Mouse (Mus musculus): ENCODE data around the gene Cmc1. TPM values are rescaled to one million over a fixed set of nuclear protein-coding genes. Genes with fewer than 3 reads are reported as not detected.

The Cmc1 gene
- polyA plus RNA-seq (2015; fragmentation: Nextera tagmentation; extraction: Ambion mirVana) = 38.3 and 39.3 TPM in 2 replicates

GRCm38 (mm10) chr9:118149407-118150402 lies at the start of gene Cmc1:
Gene Cmc1, minus strand, starts transcription at chr9:118150177.
- no peaks in the 10 kb centered on the region for H3K36me3 ChIP-seq
- H3K9me3 ChIP-seq = no peaks in the 10 kb centered on the region
- peak within 1 kb of the TSS; percentile 52 for H3K4me2 ChIP-seq (replicated peaks)
- peak; percentile 98 for ATAC-seq (replicated peaks)
- no peaks in the 10 kb centered on the region for H3K27me3 ChIP-seq
- H3K27ac ChIP-seq (replicated peaks) = peak within 1 kb of the TSS; percentile 78
- peaks cover 22% of the 10 kb centered on the region for H3K4me1 ChIP-seq
- peak within 1 kb of the TSS; percentile 83 for H3K9ac ChIP-seq (replicated peaks)
- H3K4me3 ChIP-seq = peak within 1 kb of the TSS; percentile 63
- 2% methylated on average over 55 of the region's 58 CpGs for WGBS

- no peak overlapping the region for H3K9ac ChIP-seq (replicated peaks)
- no peak overlapping the region for H3K4me2 ChIP-seq (replicated peaks)
- H3K36me3 ChIP-seq = no peaks in the 10 kb centered on the region
- no peaks in the 10 kb centered on the region for H3K27me3 ChIP-seq
- H3K9me3 ChIP-seq = no peaks in the 10 kb centered on the region
- 100% methylated on average over 1 of the region's 1 CpGs for WGBS
- no peak overlapping the region for H3K4me3 ChIP-seq
- no peak overlapping the region for H3K27ac ChIP-seq (replicated peaks)
- no peak for ATAC-seq (replicated peaks)
- H3K4me1 ChIP-seq = peaks cover 10% of the 10 kb centered on the region; the same call in 1 of the 2 replicates
Measured at GRCm38 (mm10) chr9:118198557-118198956, 48.6 kb upstream of the Cmc1 start.

GRCm38 (mm10) chr9:118196661-118197390 lies 46.8 kb upstream of the Cmc1 start:
- peaks cover 10% of the 10 kb centered on the region; the same call in 1 of the 2 replicates for H3K4me1 ChIP-seq
- H3K4me2 ChIP-seq (replicated peaks) = no peak overlapping the region
- no peaks in the 10 kb centered on the region for H3K9me3 ChIP-seq
- ATAC-seq (replicated peaks) = no peak
- no peaks in the 10 kb centered on the region for H3K36me3 ChIP-seq
- no peak overlapping the region for H3K9ac ChIP-seq (replicated peaks)
- no peak overlapping the region for H3K27ac ChIP-seq (replicated peaks)
- no peaks in the 10 kb centered on the region for H3K27me3 ChIP-seq
- WGBS = 57% methylated on average over 9 of the region's 9 CpGs
- H3K4me3 ChIP-seq = no peak overlapping the region

- no peak overlapping the region for H3K4me2 ChIP-seq (replicated peaks)
- no peak overlapping the region for H3K4me3 ChIP-seq
- peaks cover 10% of the 10 kb centered on the region; the same call in 1 of the 2 replicates for H3K4me1 ChIP-seq
- ATAC-seq (replicated peaks) = no peak
- H3K36me3 ChIP-seq = no peaks in the 10 kb centered on the region
- H3K9ac ChIP-seq (replicated peaks) = no peak overlapping the region
- H3K9me3 ChIP-seq = no peaks in the 10 kb centered on the region
- H3K27ac ChIP-seq (replicated peaks) = no peak overlapping the region
- H3K27me3 ChIP-seq = no peaks in the 10 kb centered on the region
- whole genome bisulfite sequencing = 90% methylated on average over 1 of the region's 1 CpGs
Measured at GRCm38 (mm10) chr9:118193263-118193662, 43.3 kb upstream of the Cmc1 start.

- no peak overlapping the region for H3K27ac ChIP-seq (replicated peaks)
- H3K36me3 ChIP-seq = no peaks in the 10 kb centered on the region
- H3K4me3 ChIP-seq = no peak overlapping the region
- H3K9me3 ChIP-seq = no peaks in the 10 kb centered on the region
- ATAC-seq (replicated peaks) = no peak
- no peak overlapping the region for H3K4me2 ChIP-seq (replicated peaks)
- peaks cover 14% of the 10 kb centered on the region for H3K4me1 ChIP-seq
- H3K9ac ChIP-seq (replicated peaks) = no peak overlapping the region
- 85% methylated on average over 10 of the region's 10 CpGs for WGBS
- H3K27me3 ChIP-seq = no peaks in the 10 kb centered on the region
Measured at GRCm38 (mm10) chr9:118191276-118191675, 41.3 kb upstream of the Cmc1 start.

GRCm38 (mm10) chr9:118188374-118188773 lies 38.4 kb upstream of the Cmc1 start:
- Histone ChIP-seq H3K4me2 (replicated peaks) (no peak overlapping the region), H3K4me1 (peaks cover 14% of the 10 kb centered on the region), H3K4me3 (no peak overlapping the region), H3K9me3 (no peaks in the 10 kb centered on the region), H3K27me3 (no peaks in the 10 kb centered on the region), H3K27ac (replicated peaks) (no peak overlapping the region), H3K36me3 (no peaks in the 10 kb centered on the region), H3K9ac (replicated peaks) (no peak overlapping the region)
- ATAC-seq (replicated peaks) = no peak
- 94% methylated on average over 6 of the region's 6 CpGs for WGBS

- 10% methylated on average over 7 of the region's 7 CpGs for WGBS
- H3K27me3 ChIP-seq = no peaks in the 10 kb centered on the region
- H3K4me3 ChIP-seq = no peak overlapping the region
- no peaks in the 10 kb centered on the region for H3K9me3 ChIP-seq
- H3K27ac ChIP-seq (replicated peaks) = peak overlapping the region; percentile 60
- no peaks in the 10 kb centered on the region for H3K36me3 ChIP-seq
- no peak overlapping the region for H3K4me2 ChIP-seq (replicated peaks)
- no peak overlapping the region for H3K9ac ChIP-seq (replicated peaks)
- peaks cover 14% of the 10 kb centered on the region for H3K4me1 ChIP-seq
- ATAC-seq (replicated peaks) = no peak
Measured at GRCm38 (mm10) chr9:118187420-118187819, 37.4 kb upstream of the Cmc1 start.

- 20% methylated on average over 10 of the region's 10 CpGs for WGBS
- Histone ChIP-seq H3K27ac (replicated peaks) (0 out of 2 replicates have a peak overlapping the region, but pooled peaks have one; percentile 17), H3K4me3 (no peak overlapping the region), H3K27me3 (no peaks in the 10 kb centered on the region), H3K9ac (replicated peaks) (no peak overlapping the region), H3K9me3 (no peaks in the 10 kb centered on the region), H3K36me3 (no peaks in the 10 kb centered on the region), H3K4me1 (peaks cover 14% of the 10 kb centered on the region), H3K4me2 (replicated peaks) (peak overlapping the region; percentile 10; the same call in 1 of the 2 replicates)
- no peak; the same call in 1 of the 2 replicates for ATAC-seq (replicated peaks)
Measured at GRCm38 (mm10) chr9:118186776-118187175, 36.8 kb upstream of the Cmc1 start.

- no peak overlapping the region for H3K4me2 ChIP-seq (replicated peaks)
- H3K9ac ChIP-seq (replicated peaks) = no peak overlapping the region
- no peaks in the 10 kb centered on the region for H3K9me3 ChIP-seq
- no peak for ATAC-seq (replicated peaks)
- H3K4me3 ChIP-seq = no peak overlapping the region
- 75% methylated on average over 18 of the region's 18 CpGs for WGBS
- H3K4me1 ChIP-seq = no peaks in the 10 kb centered on the region
- H3K27ac ChIP-seq (replicated peaks) = no peak overlapping the region
- no peaks in the 10 kb centered on the region for H3K36me3 ChIP-seq
- H3K27me3 ChIP-seq = no peaks in the 10 kb centered on the region
Measured at GRCm38 (mm10) chr9:118179136-118180025, 29.4 kb upstream of the Cmc1 start.

- Histone ChIP-seq H3K4me2 (replicated peaks) (no peak overlapping the region), H3K27me3 (no peaks in the 10 kb centered on the region), H3K9ac (replicated peaks) (no peak overlapping the region), H3K9me3 (0 out of 2 replicates have a peak, but pooled peaks cover 6% of the 10 kb centered on the region), H3K27ac (replicated peaks) (no peak overlapping the region), H3K4me3 (no peak overlapping the region), H3K4me1 (no peaks in the 10 kb centered on the region), H3K36me3 (no peaks in the 10 kb centered on the region)
- 90% methylated on average over 3 of the region's 3 CpGs for WGBS
- no peak for ATAC-seq (replicated peaks)
Measured at GRCm38 (mm10) chr9:118176687-118177086, 26.7 kb upstream of the Cmc1 start.

GRCm38 (mm10) chr9:118175411-118175810 lies 25.4 kb upstream of the Cmc1 start:
- no peak overlapping the region for H3K4me2 ChIP-seq (replicated peaks)
- no peak overlapping the region for H3K9ac ChIP-seq (replicated peaks)
- ATAC-seq (replicated peaks) = no peak
- WGBS = 93% methylated on average over 4 of the region's 4 CpGs
- 0 out of 2 replicates have a peak, but pooled peaks cover 6% of the 10 kb centered on the region for H3K9me3 ChIP-seq
- no peaks in the 10 kb centered on the region for H3K36me3 ChIP-seq
- H3K27me3 ChIP-seq = no peaks in the 10 kb centered on the region
- H3K4me1 ChIP-seq = no peaks in the 10 kb centered on the region
- H3K27ac ChIP-seq (replicated peaks) = no peak overlapping the region
- no peak overlapping the region for H3K4me3 ChIP-seq
